Mouse (Mus musculus) thymus, postnatal 36 days (tissue): ENCODE measurements around the gene Cfap61.

Experiments used
- DNase-seq, 2 experiments: peaks; one replicate each; pipeline ENCODE4 v3.0.0; 2022; ENCODE audit warnings: mixed read lengths in 2 of 2

Cfap61 gene

DNA sequence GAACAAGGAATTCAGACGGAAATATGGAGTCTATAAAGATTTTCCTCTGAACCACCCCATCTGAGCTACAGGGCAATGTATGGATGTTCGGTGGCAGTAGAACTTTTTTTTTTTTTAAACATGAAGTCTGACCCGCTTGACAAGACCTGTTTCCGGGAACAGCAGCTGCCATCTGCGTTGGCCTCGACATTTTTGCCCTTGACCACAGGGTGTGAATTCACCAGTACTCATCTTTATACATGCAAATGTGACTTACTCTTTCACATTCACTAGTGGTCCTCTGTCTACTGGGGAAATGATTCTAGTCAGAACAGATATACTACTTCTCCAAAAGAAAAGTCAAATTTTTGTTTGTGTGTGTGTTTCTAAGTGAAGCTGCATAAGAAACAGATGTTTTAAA lies 291.2 kb downstream of the Cfap61 start:
- DNase-seq: no peak

DNA sequence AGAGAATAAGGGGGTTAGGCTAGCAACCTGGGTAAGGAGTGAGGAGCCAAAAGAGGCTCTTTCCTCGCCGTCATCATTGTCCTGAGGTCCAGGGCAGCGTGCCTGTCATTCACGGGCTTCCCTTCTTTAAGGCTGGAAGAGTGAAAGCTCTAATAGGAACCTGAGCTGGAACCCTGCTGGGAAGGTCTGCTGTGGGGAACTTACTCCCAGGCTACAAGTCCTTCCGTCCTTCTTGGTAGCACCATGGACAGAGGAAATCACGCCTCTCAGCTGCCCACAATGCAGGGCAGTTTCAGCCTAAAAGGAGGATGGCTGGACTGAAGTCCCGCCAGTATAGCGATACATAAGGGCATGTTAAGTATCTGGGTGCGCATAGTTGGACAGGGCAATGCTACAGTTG lies 291.9 kb downstream of the Cfap61 start:
- DNase-seq: no peak

DNA sequence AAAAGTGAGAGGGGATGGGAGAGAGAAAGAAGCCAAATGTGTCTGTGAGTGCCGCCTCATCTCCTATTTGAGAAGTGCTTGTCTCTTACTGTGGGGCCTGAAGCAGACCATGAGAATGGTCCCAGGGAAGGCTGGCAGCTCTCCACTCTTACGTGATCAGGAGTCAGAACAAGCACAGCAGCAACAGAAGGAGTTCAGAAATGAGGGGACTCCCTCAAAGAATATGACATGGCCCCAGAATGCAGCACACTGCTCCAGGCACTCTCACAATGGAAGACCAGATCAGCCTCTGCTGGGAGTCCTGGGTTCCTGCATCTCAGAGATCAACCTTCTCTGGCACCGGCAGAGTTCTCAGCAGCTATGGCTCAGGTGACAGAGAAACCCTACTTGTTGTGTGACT lies 293.1 kb downstream of the Cfap61 start:
- no peak for DNase-seq

DNA sequence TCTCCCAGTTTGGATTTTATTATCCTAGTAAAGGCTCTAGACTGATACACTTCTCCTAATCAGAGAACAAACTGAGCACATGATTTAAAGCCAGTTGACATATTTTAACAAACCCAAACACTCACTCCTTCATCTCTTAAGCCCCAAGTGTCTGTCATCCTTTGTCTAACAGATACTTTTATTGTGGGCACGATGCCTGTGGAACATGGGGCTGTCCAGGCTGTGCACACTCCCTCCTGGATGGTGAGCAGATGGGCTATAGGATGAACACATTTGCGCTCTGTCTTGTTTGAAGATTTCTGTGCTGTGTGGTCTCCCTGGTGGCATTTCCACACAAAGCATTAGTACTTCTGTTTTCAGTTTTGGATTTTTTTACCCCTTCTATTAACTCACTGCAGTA lies 293.9 kb downstream of the Cfap61 start:
- no peak for DNase-seq

DNA sequence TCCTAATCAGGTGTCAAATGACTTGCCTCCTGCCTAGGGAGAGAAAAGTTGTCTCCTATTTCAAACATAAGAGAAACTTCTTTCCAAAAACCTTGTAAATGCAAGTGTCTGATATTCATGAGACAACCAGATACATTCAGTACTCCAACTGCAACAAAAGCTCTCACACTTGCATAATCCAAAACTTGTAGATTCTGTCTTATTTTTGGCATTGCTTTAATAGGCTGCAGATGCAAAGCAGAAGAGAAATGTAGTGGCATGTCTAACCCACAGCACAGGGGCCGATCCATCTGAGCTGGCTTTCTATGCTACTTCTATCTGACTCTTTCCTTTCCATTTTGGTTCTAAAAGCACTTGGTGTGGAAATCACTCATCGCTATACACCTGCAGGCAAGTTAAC lies 296.9 kb downstream of the Cfap61 start:
- DNase-seq: no peak

DNA sequence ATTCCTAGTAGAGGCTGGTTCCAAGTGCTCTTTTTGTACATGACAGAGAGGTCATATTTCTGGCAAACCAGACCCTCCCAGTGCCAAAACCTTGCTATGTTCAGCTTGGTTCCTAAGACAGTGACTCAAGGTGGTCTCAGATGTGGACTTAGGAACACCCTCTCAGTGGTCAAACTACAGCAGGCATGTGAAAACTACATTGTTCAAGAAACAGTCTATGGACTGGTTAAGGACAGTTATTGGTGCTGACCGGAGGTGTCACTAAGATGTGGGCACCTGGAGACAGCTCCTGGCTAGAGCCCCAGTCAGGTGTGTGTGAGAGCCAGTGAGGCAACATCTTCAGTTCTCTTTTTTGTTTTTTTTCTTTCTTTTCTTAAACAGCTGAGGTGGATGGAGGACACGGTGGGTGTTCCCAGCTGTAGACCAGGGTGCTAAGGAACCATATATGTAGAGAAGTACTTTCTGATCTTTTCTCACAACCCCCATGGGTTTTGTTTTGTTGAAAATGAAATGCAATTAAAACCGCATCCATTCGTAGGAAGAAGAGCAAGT lies 304.7 kb downstream of the Cfap61 start:
- DNase-seq: no peak

DNA sequence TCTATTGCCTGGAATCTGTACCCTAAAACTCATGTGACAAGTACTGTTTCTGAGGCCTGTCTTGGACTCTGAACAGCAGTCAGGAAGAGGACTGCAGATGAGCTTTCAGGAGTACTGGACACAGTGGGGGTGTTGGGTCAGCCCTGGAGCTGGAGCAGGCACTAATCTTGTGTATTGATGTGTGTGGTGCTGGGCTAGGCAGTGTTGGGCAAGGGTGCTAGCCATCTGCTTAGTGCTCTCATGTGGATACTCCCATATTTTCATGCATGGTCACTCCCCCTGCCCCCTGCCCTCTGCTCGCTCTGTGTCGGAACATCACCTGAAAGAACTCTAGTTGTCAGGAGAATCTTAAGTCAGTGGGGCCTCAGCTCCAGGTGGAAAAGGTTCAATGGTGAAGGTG lies 309.5 kb downstream of the Cfap61 start:
- DNase-seq: no peak

DNA sequence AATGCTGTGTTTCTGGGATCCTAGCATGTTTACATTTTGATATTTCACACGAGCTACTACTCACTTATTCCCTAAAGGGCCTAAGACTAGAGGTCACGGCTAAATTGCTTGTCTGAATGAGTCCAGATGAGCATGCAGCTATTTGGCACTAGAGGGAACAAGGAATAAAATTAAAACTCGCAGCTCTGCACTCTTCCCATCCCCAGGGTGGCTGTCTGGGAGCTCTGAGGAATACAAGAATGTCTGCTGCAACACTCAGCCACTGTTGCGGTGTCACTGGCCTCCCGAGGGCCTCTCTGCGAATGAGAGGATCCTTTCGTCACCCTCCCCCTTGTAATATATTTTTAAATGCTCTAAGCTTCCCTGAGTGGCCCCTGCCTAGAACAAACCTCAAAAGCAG lies 310.8 kb downstream of the Cfap61 start:
- DNase-seq: no peak

DNA sequence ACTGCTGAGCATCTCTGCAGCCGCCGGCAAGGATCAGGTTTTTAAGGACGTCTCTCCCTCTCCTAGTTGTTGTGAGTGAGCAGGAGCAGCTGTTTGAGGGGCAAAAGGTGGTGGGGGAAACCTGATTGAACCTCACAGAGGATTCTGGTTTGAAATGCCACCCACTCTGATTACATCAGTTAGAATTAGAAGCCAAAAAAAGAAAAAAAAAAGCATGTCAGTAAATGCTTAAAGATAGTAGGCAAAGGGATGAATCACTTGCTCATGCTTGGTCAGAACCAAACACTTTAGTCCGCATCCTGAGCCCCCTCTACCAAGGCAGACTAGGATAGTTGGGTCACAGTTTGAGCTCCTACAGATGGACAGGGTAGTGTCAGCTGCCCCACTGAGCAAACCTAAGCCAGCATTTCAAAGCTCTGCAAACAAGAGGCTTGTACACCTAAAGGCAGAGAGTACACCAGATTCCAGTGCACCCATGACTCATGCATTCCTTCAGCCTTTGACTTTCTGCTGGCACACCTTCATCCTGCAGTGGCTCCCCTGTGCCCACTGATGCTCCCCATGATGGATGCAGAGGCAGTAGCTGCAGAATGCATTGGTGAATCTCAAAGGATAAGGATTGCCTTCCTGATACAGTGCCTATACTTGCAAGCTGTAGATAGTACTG lies 312.0 kb downstream of the Cfap61 start:
- no peak for DNase-seq

DNA sequence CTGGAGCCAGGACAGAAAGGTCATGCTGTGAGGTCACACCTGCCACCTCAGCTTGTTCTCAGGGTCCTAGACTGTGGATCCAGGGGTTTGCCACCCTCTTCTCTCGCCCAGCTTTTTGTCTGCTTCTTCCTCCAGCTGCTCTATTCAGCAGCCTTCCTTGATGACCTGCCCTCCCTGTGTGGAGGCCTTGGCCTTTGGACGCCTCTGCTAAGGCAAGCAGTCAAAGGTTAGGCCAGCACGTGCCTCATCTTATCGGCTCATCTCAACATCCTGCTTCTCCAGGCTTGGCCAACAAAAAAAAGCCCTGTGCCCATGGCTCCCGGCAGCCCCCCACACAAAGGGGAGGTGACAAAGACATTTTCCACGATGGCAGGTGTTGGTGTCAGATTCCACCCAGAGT lies 313.0 kb downstream of the Cfap61 start:
- no peak for DNase-seq

DNA sequence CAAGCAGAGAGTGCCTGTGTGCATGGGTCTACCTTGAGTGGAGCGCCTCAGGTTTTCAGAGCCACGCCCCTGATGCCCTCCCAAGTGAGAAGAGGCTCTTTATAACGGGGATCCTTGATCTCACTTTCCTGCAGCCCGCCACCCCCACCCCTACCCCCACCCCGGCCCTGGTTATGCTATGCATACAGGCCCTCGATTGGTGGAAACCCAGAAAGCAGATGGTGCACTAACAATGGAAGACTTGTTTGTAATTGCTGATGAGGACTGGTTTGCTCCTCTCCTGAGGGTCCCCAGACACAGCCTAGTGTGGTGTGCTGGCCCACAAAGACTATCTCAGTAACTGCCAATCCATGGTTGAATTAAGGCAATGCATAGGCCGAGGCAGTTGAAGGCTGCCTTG lies 314.4 kb downstream of the Cfap61 start:
- no peak for DNase-seq

DNA sequence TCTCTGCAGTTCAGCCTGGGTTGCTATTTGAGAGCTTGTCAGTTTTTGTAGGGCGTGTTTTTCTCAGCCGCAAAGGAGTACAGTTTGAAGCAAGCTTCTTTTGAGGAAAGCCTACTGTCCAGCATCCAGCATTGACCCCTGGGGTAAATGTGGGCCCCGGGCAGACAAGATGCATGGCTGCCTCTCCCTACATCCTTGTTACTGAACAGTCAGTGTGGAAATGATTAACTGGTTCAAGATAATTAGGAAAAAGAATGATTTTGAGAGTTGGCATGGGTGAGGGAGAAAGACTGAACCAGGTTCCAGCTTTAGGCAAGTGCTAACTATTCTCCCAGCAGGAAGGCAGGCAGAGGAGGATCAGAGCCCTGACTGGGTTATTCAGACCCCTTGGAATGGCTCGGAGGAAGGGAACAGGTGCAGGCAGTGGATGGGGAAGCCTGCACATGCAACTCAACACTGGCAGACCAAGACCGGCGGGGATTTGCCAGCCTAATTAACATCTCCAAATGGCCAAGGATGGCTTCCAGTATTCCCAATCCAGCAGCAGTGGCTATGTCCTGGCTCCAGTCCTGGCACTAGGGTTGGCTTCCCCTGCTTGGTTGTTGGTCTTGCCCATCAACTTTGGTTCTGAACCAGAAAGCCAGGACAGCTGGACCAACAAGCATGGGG lies 315.8 kb downstream of the Cfap61 start:
- no peak for DNase-seq

DNA sequence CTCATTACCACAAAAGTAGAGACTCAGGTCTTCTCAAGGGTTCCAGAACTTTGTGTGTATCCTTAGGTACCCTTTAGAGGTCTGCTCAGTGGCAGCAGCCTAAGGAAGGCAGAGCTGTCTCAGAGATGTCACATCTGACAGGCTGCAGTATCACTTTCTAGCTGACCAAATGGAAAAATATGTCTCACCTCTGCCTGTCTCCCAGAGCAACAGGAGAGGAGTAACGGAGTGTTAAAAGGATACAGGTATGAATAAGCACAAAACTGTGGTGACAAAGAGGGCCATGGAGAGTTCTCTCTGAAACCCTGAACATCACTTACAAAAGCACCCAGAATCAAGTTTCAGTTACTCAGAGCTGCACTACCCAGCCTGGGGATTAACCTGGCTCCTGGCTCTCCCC lies 319.8 kb downstream of the Cfap61 start:
- DNase-seq: no peak

DNA sequence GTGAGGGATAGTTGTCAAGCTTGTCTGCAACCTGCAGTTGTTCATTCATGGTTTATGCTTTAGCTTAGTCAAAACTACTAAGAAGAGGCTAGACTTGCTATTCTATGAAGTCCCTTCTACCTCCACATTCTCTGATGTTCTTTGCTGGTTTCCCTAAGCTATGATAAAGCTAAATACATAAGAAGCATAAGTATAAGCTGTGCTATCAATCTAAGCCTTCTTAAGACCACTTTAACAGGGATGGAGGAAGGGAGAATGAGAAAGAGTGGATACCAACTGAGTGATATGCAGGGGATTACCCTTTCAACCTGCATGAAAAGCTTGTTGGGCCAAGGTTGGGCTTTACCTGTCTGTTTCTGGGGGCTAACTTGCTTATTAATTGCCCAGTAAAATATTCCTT lies 321.1 kb downstream of the Cfap61 start:
- DNase-seq: no peak

DNA sequence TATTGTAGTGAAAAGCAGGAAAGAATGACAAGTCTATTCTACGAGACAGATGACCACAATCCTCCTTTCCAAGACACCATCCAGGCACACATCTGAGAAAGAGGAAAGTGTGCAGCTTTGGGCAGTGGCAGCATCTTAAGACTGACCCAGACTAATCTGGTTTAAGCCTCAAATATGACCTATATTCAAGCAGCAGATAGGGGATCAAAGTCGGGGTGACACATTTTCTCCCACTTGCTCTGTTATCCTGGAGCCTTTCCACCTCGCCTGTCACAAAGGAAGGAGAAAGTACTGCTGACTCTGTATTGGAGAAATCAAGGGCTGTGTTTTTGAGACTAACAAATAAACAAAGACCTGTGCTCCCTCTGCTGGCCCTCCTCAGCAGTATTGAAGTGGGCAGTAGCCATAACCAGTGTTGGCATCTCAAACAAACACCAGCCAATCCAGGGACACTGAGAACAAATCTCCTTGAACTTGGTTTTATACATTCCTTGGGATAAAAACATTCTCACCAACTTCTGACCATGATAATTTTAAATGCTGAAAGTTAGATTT lies 321.8 kb downstream of the Cfap61 start:
- no peak for DNase-seq

DNA sequence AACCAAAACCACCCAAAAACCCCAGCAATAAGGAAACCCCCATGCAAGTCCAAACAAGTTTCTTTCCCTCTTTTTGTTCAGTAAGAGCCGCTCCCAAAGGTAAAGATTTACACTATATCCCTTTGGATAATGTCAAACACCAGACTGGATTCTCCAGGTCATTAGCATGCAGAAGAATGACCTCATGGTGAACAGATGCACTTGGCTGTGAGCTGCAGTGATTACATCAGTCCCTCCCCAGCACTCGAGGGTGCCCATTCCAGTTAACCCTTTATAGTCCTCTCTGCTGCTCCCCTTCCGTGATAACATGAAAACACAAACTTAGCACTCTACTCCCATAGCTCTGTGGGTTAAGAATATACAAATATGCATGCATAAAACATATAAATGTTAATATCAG lies 322.5 kb downstream of the Cfap61 start:
- DNase-seq: no peak

DNA sequence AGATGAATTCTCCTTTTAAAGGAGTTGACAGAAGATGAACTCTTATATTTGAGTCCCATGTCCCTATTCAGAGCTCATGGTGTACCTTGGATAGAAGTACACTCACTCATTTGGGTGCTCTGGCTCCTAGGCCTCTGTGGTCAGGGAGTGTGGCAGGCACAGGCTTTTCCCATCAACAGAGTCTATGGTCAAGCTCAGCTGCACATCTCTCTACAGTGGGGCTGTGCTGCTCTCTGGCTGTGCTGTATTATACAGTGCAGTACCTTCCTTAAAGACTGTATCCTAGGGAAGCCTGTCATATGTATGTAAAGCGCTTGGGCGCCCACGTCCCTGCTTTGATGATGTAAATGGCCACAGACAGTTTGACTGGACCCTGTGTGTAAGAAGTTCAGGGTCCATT lies 323.0 kb downstream of the Cfap61 start:
- DNase-seq: no peak

DNA sequence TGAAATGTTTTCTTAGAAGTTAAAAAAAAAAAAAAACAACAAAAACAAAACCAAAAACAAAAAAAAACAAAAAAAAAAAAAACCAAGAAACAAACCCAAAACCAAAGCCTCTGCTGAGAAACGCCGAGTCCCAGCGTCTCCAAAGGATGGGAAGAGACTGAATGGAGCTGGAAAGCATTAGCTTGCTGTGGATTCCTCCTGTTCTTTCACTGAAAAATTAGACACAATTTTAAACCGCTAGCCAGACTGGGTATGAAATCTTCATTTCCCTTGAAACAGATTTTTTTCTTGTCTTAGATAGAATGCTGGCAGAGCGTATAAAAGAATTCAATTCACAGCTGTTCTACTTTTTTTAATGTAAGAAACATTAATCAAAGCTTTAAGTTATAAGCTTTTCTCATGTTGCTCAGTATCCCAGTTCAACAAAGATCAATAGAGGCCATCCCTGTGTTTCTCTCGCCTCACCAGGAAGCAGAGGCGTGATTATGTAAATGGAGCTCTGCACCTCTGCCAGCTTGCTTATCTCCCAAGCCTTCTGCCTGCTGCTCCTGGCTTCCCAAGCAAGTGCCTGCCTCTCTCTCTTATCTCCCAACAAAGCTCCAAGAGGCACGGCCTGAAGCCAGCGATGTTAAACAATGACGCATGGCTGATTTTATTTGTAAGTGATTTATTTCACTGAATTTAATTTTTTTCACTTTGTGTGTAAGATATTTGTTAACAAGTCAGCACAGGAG lies 324.3 kb downstream of the Cfap61 start:
- no peak for DNase-seq

DNA sequence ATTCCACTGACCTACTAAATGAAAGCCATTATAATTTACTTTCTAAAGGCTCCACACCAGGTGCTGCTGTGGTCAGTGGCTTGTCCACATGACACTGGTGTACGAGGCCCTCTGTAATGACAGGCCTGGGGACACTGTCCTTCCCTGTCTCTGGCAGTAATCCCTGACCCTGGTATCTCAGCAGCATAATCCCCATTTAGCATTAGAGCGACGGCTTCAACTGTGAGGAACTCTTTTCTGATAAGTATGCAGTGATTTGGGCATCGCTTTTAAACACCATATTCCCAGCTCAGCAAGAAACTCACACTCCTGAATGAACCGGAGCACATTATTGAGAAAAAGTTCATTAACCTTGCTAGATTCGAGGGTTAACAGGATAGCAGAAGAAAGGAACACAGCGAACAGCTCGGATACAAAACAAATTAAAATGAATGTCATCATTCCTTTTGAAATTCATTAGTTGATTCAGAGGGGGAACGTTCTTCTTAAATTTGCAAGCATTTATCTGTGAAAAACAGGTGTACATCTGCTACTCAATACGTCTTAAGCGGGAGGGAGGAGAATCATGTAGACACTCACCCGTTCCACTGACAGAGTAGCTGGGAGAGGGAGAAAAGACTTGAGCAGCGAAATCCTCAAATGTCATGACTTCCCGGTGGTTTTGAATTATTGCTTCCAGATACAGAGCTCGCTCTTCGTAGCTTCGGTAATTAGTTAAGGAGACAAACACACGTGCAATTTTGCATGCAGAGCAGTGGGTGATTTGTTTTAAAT lies 325.4 kb downstream of the Cfap61 start:
- no peak for DNase-seq

DNA sequence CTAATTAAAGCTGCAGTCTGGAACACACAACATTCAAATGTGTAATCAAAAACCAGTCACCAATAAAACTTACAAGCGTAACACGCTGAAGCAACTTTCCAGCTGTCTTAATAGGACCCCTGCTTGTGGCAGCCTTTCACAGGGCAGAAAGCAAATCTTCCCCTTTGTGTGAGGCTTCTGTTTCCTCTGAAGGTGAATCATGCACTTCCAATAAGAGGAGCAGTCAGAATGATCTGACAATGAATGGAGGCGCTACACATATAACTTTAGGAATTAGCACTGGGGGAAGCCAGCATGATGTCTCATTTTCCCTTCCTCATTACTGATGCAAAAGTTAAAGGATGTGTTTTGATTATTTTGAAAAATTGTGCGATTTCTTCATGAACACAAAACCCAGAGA lies 326.6 kb downstream of the Cfap61 start:
- no peak for DNase-seq

DNA sequence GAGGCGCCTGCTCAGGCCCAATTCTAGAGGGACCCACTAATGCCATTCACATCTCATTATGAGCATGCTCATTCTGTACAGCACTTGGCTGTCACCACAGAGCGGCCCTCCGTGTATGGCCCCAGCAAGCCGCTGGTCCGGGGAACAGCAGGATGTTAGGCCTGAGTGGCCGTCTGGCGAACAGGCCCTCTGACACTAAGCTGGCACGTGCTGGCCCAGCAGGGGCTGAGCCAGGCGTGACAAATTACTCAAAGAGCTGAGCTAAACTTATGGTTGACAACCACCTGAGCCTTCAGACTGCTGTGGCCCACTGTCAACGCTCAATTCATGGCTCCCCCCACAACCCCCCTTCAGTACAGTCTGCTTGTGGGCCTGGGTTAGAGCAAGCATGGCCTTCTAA lies 327.6 kb downstream of the Cfap61 start:
- DNase-seq: no peak

DNA sequence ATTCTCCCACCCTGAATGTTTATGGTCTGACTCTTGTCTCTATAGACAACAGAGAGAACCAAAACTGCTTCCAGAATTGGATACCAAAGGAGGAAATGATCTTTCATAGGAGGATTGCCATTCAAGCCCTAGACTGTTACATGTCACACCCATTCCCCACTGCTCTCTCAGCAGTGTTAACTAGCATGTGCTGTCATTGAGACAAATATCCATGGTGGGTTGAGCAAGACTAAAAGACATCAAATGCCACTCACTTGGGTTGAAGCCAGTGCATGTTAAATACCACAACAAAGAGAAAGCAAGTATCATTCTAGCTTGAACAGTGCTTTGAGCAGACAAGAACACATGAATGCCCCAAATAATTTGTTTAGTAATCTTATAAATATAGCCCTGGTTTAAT lies 328.4 kb downstream of the Cfap61 start:
- DNase-seq: no peak
